Mouse (Mus musculus) cortical plate, adult 2 months (tissue): ENCODE results near the gene 1810046K07Rik. TPM values are rescaled to one million over a fixed set of nuclear protein-coding genes. Genes with fewer than 3 reads are reported as not detected.

Source experiments
- H3K27ac ChIP-seq: fragments of 200-500 bp; 2 replicates; pipeline ENCODE4 v1.5.1; 2012; ENCODE audit warnings: low read length, control low read depth, inconsistent platforms; ENCODE audit not compliant: insufficient read depth
- H3K4me1 ChIP-seq: fragments of 200-500 bp; 2 replicates; pipeline ENCODE4 v1.6.1; 2011; ENCODE audit warnings: low read length; ENCODE audit not compliant: control insufficient read depth, insufficient read depth
- H3K4me3 ChIP-seq: fragments of 200-500 bp; 2 replicates; pipeline ENCODE4 v1.5.1; 2011; ENCODE audit warnings: mild to moderate bottlenecking, low read length, control low read depth; ENCODE audit not compliant: insufficient read depth
- CTCF ChIP-seq: fragments of 200-500 bp; IDR thresholded peaks from 2 replicates; pipeline ENCODE4 v1.5.1; 2011; ENCODE audit warnings: mild to moderate bottlenecking, control low read depth, low read length; ENCODE audit not compliant: insufficient read depth; ENCODE audit errors: extremely low read depth
- POLR2A ChIP-seq: fragments of 200-500 bp; IDR thresholded peaks from 2 replicates; pipeline ENCODE4 v1.6.1; 2011; ENCODE audit warnings: mild to moderate bottlenecking, low read length, control low read depth; ENCODE audit not compliant: insufficient read depth; ENCODE audit errors: extremely low read depth
- polyA plus RNA-seq: library from polyadenylated mRNA; depleted of rRNA; stranded (reverse); fragments of >200 nt; gene quantifications from 2 replicates; pipeline ENCODE4 v1.2.3, GENCODE M21; 2012

1810046K07Rik gene
- polyA plus RNA-seq, 1 experiment: not detected

- no peak overlapping the region for H3K4me3 ChIP-seq
- no peak overlapping the region for H3K27ac ChIP-seq
- TF ChIP-seq POLR2A (no peak), CTCF (no peak)
- no peaks in the 10 kb centered on the region for H3K4me1 ChIP-seq
Observed at GRCm38 (mm10) chr9:51327555-51327903, 1.2 kb downstream of the 1810046K07Rik start.

- Histone ChIP-seq H3K4me3 (no peak overlapping the region), H3K4me1 (no peaks in the 10 kb centered on the region), H3K27ac (no peak overlapping the region)
- TF ChIP-seq POLR2A (no peak), CTCF (no peak)
Observed at GRCm38 (mm10) chr9:51326619-51327554, 1.8 kb downstream of the 1810046K07Rik start.

GRCm38 (mm10) chr9:51324406-51325065 lies 4.2 kb downstream of the 1810046K07Rik start:
- no peaks in the 10 kb centered on the region for H3K4me1 ChIP-seq
- TF ChIP-seq POLR2A (no peak), CTCF (no peak)
- no peak overlapping the region for H3K4me3 ChIP-seq
- H3K27ac ChIP-seq: no peak overlapping the region

GRCm38 (mm10) chr9:51320096-51320495 lies 8.6 kb downstream of the 1810046K07Rik start:
- Histone ChIP-seq H3K4me1 (no peaks in the 10 kb centered on the region), H3K27ac (no peak overlapping the region), H3K4me3 (no peak overlapping the region)
- no peak for TF ChIP-seq POLR2A
- no peak for TF ChIP-seq CTCF

- Histone ChIP-seq H3K4me1 (no peaks in the 10 kb centered on the region), H3K4me3 (no peak overlapping the region), H3K27ac (no peak overlapping the region)
- no peak for TF ChIP-seq POLR2A
Observed at GRCm38 (mm10) chr9:51318246-51318645, 10.5 kb downstream of the 1810046K07Rik start.

GRCm38 (mm10) chr9:51317322-51317721 lies 11.4 kb downstream of the 1810046K07Rik start:
- no peak for TF ChIP-seq POLR2A
- no peak for TF ChIP-seq CTCF
- Histone ChIP-seq H3K4me1 (no peaks in the 10 kb centered on the region), H3K4me3 (no peak overlapping the region), H3K27ac (no peak overlapping the region)

GRCm38 (mm10) chr9:51315402-51316063 lies 13.2 kb downstream of the 1810046K07Rik start:
- Histone ChIP-seq H3K4me1 (no peaks in the 10 kb centered on the region), H3K4me3 (no peak overlapping the region), H3K27ac (no peak overlapping the region)
- TF ChIP-seq CTCF (no peak), POLR2A (no peak)

GRCm38 (mm10) chr9:51312554-51313317 lies 16.0 kb downstream of the 1810046K07Rik start:
- no peak overlapping the region for H3K27ac ChIP-seq

GRCm38 (mm10) chr9:51310515-51310914 lies 18.2 kb downstream of the 1810046K07Rik start:
- Histone ChIP-seq H3K27ac (no peak overlapping the region), H3K4me1 (0 out of 2 replicates have a peak, but pooled peaks cover 1% of the 10 kb centered on the region), H3K4me3 (no peak overlapping the region)
- no peak for TF ChIP-seq CTCF
- TF ChIP-seq POLR2A: no peak

More at GRCm38 (mm10) chr9:51312554-51313317, 16.0 kb downstream of the 1810046K07Rik start:
- H3K4me3 ChIP-seq: no peak overlapping the region
- H3K4me1 ChIP-seq: no peaks in the 10 kb centered on the region
- TF ChIP-seq CTCF (no peak), POLR2A (no peak)
